Mouse (Mus musculus) G1E (cell line): Measurements from ENCODE around the gene Sigmar1.

Experiments
- CTCF ChIP-seq: IDR thresholded peaks from 2 replicates; pipeline ENCODE4 v1.5.1; 2012; ENCODE audit warnings: low read depth, low read length, inconsistent platforms, mixed read lengths
- GATA1 ChIP-seq: IDR thresholded peaks from 2 replicates; pipeline ENCODE4 v1.6.1; 2012; ENCODE audit warnings: borderline replicate concordance, low read length, inconsistent platforms, mixed read lengths
- GATA2 ChIP-seq: IDR thresholded peaks from 2 replicates; pipeline ENCODE4 v1.6.1; 2012; ENCODE audit warnings: low read depth, low read length, inconsistent platforms, borderline replicate concordance
- POLR2AphosphoS5 ChIP-seq: IDR thresholded peaks from 2 replicates; pipeline ENCODE4 v1.6.1; 2012; ENCODE audit warnings: low read depth, low read length, inconsistent platforms; ENCODE audit not compliant: insufficient replicate concordance

DNA sequence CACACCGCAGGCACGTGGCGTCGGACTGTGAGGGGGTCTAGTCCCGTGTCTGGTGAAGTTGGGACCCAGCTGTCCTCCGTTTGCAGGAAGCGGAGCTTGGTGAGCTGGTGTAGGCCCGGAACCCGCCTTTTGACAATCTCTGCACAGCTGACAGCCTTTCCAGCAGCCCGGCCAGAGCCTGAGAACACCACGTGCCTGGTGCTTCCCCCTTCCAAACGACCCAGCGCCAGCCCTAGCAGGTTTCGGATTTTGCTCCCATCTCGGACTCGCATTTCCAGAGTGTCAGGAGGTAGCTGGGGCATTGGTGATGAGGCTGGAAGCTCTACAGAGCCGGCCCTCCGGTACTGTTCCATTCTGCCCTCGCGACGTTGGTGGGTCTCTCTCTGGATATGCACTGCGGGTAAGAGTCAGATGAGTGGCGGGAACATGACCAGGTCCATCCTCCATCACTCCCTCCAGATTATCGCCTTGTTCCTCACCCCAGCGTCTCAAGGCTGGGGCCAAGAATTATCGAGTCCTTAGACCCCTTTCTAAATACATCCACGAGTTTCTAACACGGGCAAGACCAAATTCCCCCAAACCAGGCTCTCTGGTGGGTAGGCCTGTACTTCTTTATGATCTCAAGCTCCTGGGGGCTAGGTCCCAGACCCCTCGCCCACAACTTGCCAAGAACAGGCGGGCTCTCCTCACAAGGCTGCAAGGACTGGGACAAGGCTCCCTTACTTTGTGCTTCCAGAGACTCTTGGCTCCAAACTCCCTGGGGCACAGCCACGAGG, 43.3 kb downstream of the Sigmar1 start:
- TF ChIP-seq CTCF (no peak), POLR2AphosphoS5 (no peak), GATA1 (no peak), GATA2 (no peak)
